Mouse (Mus musculus): ENCODE data around the gene Zfp57. TPM values are rescaled to one million over a fixed set of nuclear protein-coding genes. Genes with fewer than 3 reads are reported as not detected.

The Zfp57 gene
- total and polyA plus RNA-seq, 3 experiments = 0.26 TPM; not detected in 2

DNA sequence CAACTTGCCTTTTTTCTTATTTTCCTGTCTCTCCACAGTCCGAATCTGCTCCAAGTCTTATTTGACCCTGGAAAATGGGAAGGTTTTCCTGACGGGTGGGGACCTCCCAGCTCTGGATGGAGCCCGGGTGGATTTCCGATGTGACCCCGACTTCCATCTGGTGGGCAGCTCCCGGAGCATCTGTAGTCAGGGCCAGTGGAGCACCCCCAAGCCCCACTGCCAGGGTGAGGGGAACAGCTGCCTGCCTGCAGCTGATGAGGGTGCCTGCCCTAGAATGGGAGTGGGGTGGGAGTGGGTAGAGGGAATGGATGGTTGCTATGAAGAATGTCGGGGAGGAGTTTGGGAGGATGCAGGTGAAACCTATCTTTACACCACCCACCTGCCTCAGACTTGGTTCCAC lies 47.4 kb downstream of the Zfp57 start:
- no peak overlapping the region for H3K27ac ChIP-seq (ENCODE audit: insufficient read depth, low read depth)
- peaks cover 3 to 33% of the 10 kb centered on the region in 2 experiments for H3K36me3 ChIP-seq (replicated peaks in 1 of 2; ENCODE audit: control insufficient read depth in 1 of 2, insufficient read depth in 1 of 2, low read length in 1 of 2)
- dilution Hi-C loops (cut with MboI; ENCODE audit: extremely low pct_ligation_motif_present, extremely low pct_unique_long_range_greater_than_20kb, low sequenced_read_pairs) (no loop called here), in situ Hi-C loops (cut with MboI; ENCODE audit: low pct_ligation_motif_present, low pct_unique_long_range_greater_than_20kb, low sequenced_read_pairs) (no loop called here)
- no peaks in the 10 kb centered on the region for H3K9me3 ChIP-seq (replicated peaks; ENCODE audit: low read length)
- H3K4me1 ChIP-seq (ENCODE audit: control insufficient read depth in 1 of 2, insufficient read depth in 2 of 2) = peaks cover 6 to 20% of the 10 kb centered on the region in 2 experiments
- DNase-seq (ENCODE audit: extremely low read depth) = no peak
- H3K27me3 ChIP-seq (replicated peaks) = peaks cover 6% of the 10 kb centered on the region
- H3K9ac ChIP-seq (ENCODE audit: insufficient read depth, low read depth) = no peak overlapping the region
- no peak for TF ChIP-seq E2F4 (IDR thresholded peaks at IDR 0.05; ENCODE audit: insufficient replicate concordance, low read depth, low read length)
- TF ChIP-seq CHD2 (IDR thresholded peaks at IDR 0.05; ENCODE audit: low read length) = no peak
- no peak for TF ChIP-seq JUN (IDR thresholded peaks at IDR 0.05; ENCODE audit: insufficient read depth, low read depth, low read length)
- TF ChIP-seq CHD1 (IDR thresholded peaks at IDR 0.05; ENCODE audit: low read depth, low read length) = no peak
- TF ChIP-seq MAZ (IDR thresholded peaks at IDR 0.05; ENCODE audit: low read depth, low read length) = no peak
- no peak for TF ChIP-seq USF1 (IDR thresholded peaks at IDR 0.05; ENCODE audit: low read depth, low read length)
- no peak for TF ChIP-seq NELFE (IDR thresholded peaks at IDR 0.05; ENCODE audit: low read depth, low read length)
- TF ChIP-seq MAFK (IDR thresholded peaks at IDR 0.05; ENCODE audit: insufficient replicate concordance, low read length) = no peak
- no peak for TF ChIP-seq IRF4 (IDR thresholded peaks at IDR 0.05; ENCODE audit: low read depth, low read length)
- no peak for TF ChIP-seq SMC3 (IDR thresholded peaks at IDR 0.05; ENCODE audit: low read depth, low read length)
- no peak for TF ChIP-seq RCOR1 (conservative IDR thresholded peaks at IDR 0.05; ENCODE audit: low read depth, low read length)
- no peak for TF ChIP-seq JUND (conservative IDR thresholded peaks at IDR 0.05; ENCODE audit: low read depth, low read length)
- no peak for TF ChIP-seq POLR2A (IDR thresholded peaks at IDR 0.05; ENCODE audit: low read depth, low read length)
- TF ChIP-seq ETS1 (conservative IDR thresholded peaks at IDR 0.05; ENCODE audit: low read depth, low read length) = no peak
- TF ChIP-seq TBP (conservative IDR thresholded peaks at IDR 0.05; ENCODE audit: low read depth, low read length) = no peak
- TF ChIP-seq ZC3H11A (IDR thresholded peaks at IDR 0.05; ENCODE audit: low read depth, low read length) = no peak
- TF ChIP-seq RAD21 (IDR thresholded peaks at IDR 0.05; ENCODE audit: low read depth, low read length) = no peak
- TF ChIP-seq BHLHE40 (IDR thresholded peaks at IDR 0.05; ENCODE audit: low read depth, low read length) = no peak
- TF ChIP-seq ELF1 (IDR thresholded peaks at IDR 0.05; ENCODE audit: low read depth, low read length) = no peak
- TF ChIP-seq NRF1 (IDR thresholded peaks at IDR 0.05; ENCODE audit: low read depth, low read length) = no peak
- no peak overlapping the region for H3K4me3 ChIP-seq (replicated peaks in 1 of 3; ENCODE audit: low read depth in 2 of 3, low read length in 2 of 3, poor library complexity in 1 of 3)
- no peaks in the 10 kb centered on the region for H3K79me2 ChIP-seq (replicated peaks; ENCODE audit: control insufficient read depth, extremely low read depth, insufficient read depth, poor library complexity, severe bottlenecking)
- H3K4me2 ChIP-seq (ENCODE audit: insufficient read depth, low read depth, poor library complexity, severe bottlenecking) = no peak overlapping the region

DNA sequence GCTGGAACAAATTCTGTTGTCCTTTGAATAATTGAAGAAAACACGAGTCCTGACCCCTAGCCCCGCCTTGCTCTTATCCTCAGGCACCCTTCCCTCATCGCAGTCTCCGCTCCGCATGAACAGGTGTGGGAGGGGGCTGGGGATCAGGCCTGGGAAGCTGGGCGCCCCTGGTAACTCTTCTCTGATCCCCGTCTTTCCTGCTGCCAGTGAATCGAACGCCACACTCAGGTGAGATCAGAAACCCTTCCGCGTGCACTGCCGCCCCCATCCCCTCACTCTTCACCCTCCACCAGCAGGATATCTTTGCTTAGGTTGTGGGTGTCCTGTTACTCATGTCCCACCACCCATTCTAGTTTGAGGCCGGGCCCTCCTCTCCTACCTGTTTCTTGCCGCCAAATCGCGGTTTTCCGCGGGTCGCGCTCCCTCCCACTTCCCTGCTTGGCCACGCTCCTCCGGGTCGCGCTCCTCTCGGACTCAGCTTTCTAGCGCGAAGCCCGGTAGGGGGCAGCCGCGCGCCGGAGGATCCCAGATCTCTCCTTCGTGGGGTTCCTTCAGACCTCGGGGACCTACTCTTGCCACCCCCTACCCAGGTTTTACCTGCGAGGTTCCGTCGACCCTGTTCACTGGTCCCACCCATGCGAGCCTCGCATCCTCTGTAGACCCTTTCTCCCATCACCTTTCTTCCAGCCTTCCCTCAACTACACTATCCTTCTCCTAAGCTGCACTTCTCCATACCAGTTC lies 48.8 kb downstream of the Zfp57 start:
- peaks cover 6 to 44% of the 10 kb centered on the region in 2 experiments for H3K36me3 ChIP-seq (replicated peaks in 1 of 2; ENCODE audit: control insufficient read depth in 1 of 2, insufficient read depth in 1 of 2, low read length in 1 of 2)
- H3K4me2 ChIP-seq (ENCODE audit: insufficient read depth, low read depth, poor library complexity, severe bottlenecking) = no peak overlapping the region
- no peak overlapping the region for H3K4me3 ChIP-seq (replicated peaks in 1 of 3; ENCODE audit: low read depth in 2 of 3, low read length in 2 of 3, poor library complexity in 1 of 3)
- dilution Hi-C loops (cut with MboI; ENCODE audit: extremely low pct_ligation_motif_present, extremely low pct_unique_long_range_greater_than_20kb, low sequenced_read_pairs) = no loop called here
- H3K9me3 ChIP-seq (replicated peaks; ENCODE audit: low read length) = no peaks in the 10 kb centered on the region
- TF ChIP-seq E2F4 (IDR thresholded peaks at IDR 0.05; ENCODE audit: insufficient replicate concordance, low read depth, low read length) = no peak
- peaks cover 4% of the 10 kb centered on the region for H3K27me3 ChIP-seq (replicated peaks)
- peaks cover 5 to 18% of the 10 kb centered on the region in 2 experiments for H3K4me1 ChIP-seq (ENCODE audit: control insufficient read depth in 1 of 2, insufficient read depth in 2 of 2)
- in situ Hi-C loops (cut with MboI; ENCODE audit: low pct_ligation_motif_present, low pct_unique_long_range_greater_than_20kb, low sequenced_read_pairs) = loop anchor here (5.0 kb wide), 1 partner anchor 132 kb away; no protein-coding TSS in a partner anchor
- H3K9ac ChIP-seq (ENCODE audit: insufficient read depth, low read depth) = no peak overlapping the region
- no peaks in the 10 kb centered on the region for H3K79me2 ChIP-seq (replicated peaks; ENCODE audit: control insufficient read depth, extremely low read depth, insufficient read depth, poor library complexity, severe bottlenecking)
- no peak for DNase-seq (ENCODE audit: extremely low read depth)
- no peak overlapping the region for H3K27ac ChIP-seq (ENCODE audit: insufficient read depth, low read depth)

All from CH12.LX (cell line).